Mouse (Mus musculus) limb, embryonic 11.5 days (tissue): ENCODE results near the gene Acbd3. TPM values are rescaled to one million over a fixed set of nuclear protein-coding genes. Genes with fewer than 3 reads are reported as not detected.
A peak's percentile ranks its signal among the peaks of the same experiment; 100 is the strongest.

Experiments used
- ATAC-seq: fragments of 200-750 bp; cut with Nextera tagmentation; 2 replicates; pipeline ENCODE4 v1.8.0; 2017; ENCODE audit warnings: low read depth; ENCODE audit not compliant: insufficient number of reproducible peaks, low FRiP score, low TSS enrichment
- DNase-seq: peaks from one replicate; pipeline ENCODE4 v3.0.0-alpha.2; 2015; ENCODE audit warnings: low spot score
- H3K27ac ChIP-seq: fragments of 300-500 bp; sonication (generic); replicated peaks from 2 replicates; pipeline ENCODE4 v1.5.1; 2014; ENCODE audit warnings: low read depth, mild to moderate bottlenecking, low read length
- H3K27me3 ChIP-seq: fragments of 300-500 bp; sonication (generic); 2 replicates; pipeline ENCODE4 v1.6.1; 2014; ENCODE audit warnings: mild to moderate bottlenecking, low read length, mixed read lengths; ENCODE audit not compliant: control insufficient read depth, insufficient read depth
- H3K36me3 ChIP-seq: fragments of 300-500 bp; sonication (generic); 2 replicates; pipeline ENCODE4 v1.6.1; 2014; ENCODE audit warnings: mild to moderate bottlenecking, low read length, moderate library complexity, mixed read lengths; ENCODE audit not compliant: control insufficient read depth, insufficient read depth
- H3K4me1 ChIP-seq: fragments of 300-500 bp; sonication (generic); 2 replicates; pipeline ENCODE4 v1.6.1; 2014; ENCODE audit warnings: low read length, mixed read lengths; ENCODE audit not compliant: control insufficient read depth, insufficient read depth
- H3K4me2 ChIP-seq: fragments of 300-500 bp; sonication (generic); 2 replicates; pipeline ENCODE4 v1.6.1; 2014; ENCODE audit warnings: low read depth, mild to moderate bottlenecking, moderate library complexity; ENCODE audit not compliant: severe bottlenecking
- H3K4me3 ChIP-seq: fragments of 300-500 bp; sonication (generic); 2 replicates; pipeline ENCODE4 v1.5.1; 2014; ENCODE audit warnings: low read depth, low read length
- H3K9ac ChIP-seq: fragments of 300-500 bp; sonication (generic); 2 replicates; pipeline ENCODE4 v1.6.1; 2014; ENCODE audit warnings: mild to moderate bottlenecking, low read length
- H3K9me3 ChIP-seq: fragments of 300-500 bp; sonication (generic); 2 replicates; pipeline ENCODE4 v1.6.1; 2016; ENCODE audit warnings: low read length; ENCODE audit not compliant: control insufficient read depth
- WGBS: fragments of 180-500 bp; shearing (Covaris S2); extraction: QIAGEN DNeasy Blood & Tissue Kit; methylation state at CpG from one replicate; pipeline ENCODE4 v1.1.7; 2014; 5-methylcytosine and 5-hydroxymethylcytosine counted together
- polyA plus RNA-seq: library from polyadenylated mRNA; unstranded; fragments of >200 nt; fragmentation: Nextera tagmentation; extraction: Ambion mirVana; gene quantifications from 2 replicates; pipeline ENCODE4 v1.2.1, GENCODE M21; 2014

The Acbd3 gene
- polyA plus RNA-seq, 1 experiment from 2014 or later: 22.5 TPM

- H3K36me3 ChIP-seq: no peaks in the 10 kb centered on the region
- H3K4me2 ChIP-seq: peak overlapping the region; percentile 81
- H3K4me3 ChIP-seq: peak overlapping the region; percentile 33
- H3K9me3 ChIP-seq: no peaks in the 10 kb centered on the region
- DNase-seq: peak; percentile 91
- 0 out of 2 replicates have a peak, but pooled peaks cover 3% of the 10 kb centered on the region for H3K4me1 ChIP-seq
- peak; percentile 82 for ATAC-seq
- no peak overlapping the region for H3K27ac ChIP-seq
- peak overlapping the region; percentile 70 for H3K9ac ChIP-seq
- under 1% methylated on average over 11 of the region's 11 CpGs for WGBS
- H3K27me3 ChIP-seq: no peaks in the 10 kb centered on the region; the same call in 1 of the 2 replicates
Measured at GRCm38 (mm10) chr1:180763828-180764227, 38.0 kb downstream of the Acbd3 start.

GRCm38 (mm10) chr1:180765393-180765792, 39.5 kb downstream of the Acbd3 start:
- Histone ChIP-seq H3K27ac (no peak overlapping the region), H3K4me2 (no peak overlapping the region), H3K27me3 (no peaks in the 10 kb centered on the region; the same call in 1 of the 2 replicates), H3K36me3 (no peaks in the 10 kb centered on the region), H3K4me1 (0 out of 2 replicates have a peak, but pooled peaks cover 3% of the 10 kb centered on the region), H3K9me3 (no peaks in the 10 kb centered on the region), H3K9ac (no peak overlapping the region), H3K4me3 (no peak overlapping the region)
- DNase-seq (no peak), ATAC-seq (no peak)
- WGBS: 80% methylated on average over 5 of the region's 5 CpGs

- H3K9me3 ChIP-seq: no peaks in the 10 kb centered on the region
- H3K4me2 ChIP-seq: no peak overlapping the region
- H3K9ac ChIP-seq: no peak overlapping the region
- no peaks in the 10 kb centered on the region for H3K36me3 ChIP-seq
- H3K4me3 ChIP-seq: no peak overlapping the region
- DNase-seq (no peak), ATAC-seq (no peak)
- 0 out of 2 replicates have a peak, but pooled peaks cover 3% of the 10 kb centered on the region for H3K4me1 ChIP-seq
- H3K27ac ChIP-seq: no peak overlapping the region
- WGBS: 61% methylated on average over 5 of the region's 5 CpGs
- H3K27me3 ChIP-seq: no peaks in the 10 kb centered on the region; the same call in 1 of the 2 replicates
Measured at GRCm38 (mm10) chr1:180766557-180766956, 40.7 kb downstream of the Acbd3 start.

GRCm38 (mm10) chr1:180767541-180768333, 41.9 kb downstream of the Acbd3 start:
- 21% methylated on average over 10 of the region's 10 CpGs for WGBS

GRCm38 (mm10) chr1:180768334-180769168, 42.7 kb downstream of the Acbd3 start:
- H3K27ac ChIP-seq: no peak overlapping the region
- no peaks in the 10 kb centered on the region for H3K9me3 ChIP-seq
- ATAC-seq: peak; percentile 84
- H3K4me1 ChIP-seq: 0 out of 2 replicates have a peak, but pooled peaks cover 3% of the 10 kb centered on the region
- WGBS: 4% methylated on average over 37 of the region's 37 CpGs
- peak overlapping the region; percentile 81 for H3K9ac ChIP-seq
- no peaks in the 10 kb centered on the region for H3K27me3 ChIP-seq
- H3K4me3 ChIP-seq: peak overlapping the region; percentile 28
- peak; percentile 86 for DNase-seq
- no peaks in the 10 kb centered on the region for H3K36me3 ChIP-seq
- peak overlapping the region; percentile 76 for H3K4me2 ChIP-seq

More at GRCm38 (mm10) chr1:180767541-180768333, 41.9 kb downstream of the Acbd3 start:
- Histone ChIP-seq H3K9ac (peak overlapping the region; percentile 81), H3K4me3 (peak overlapping the region; percentile 28), H3K27ac (no peak overlapping the region), H3K9me3 (no peaks in the 10 kb centered on the region), H3K4me2 (peak overlapping the region; percentile 76), H3K4me1 (0 out of 2 replicates have a peak, but pooled peaks cover 3% of the 10 kb centered on the region), H3K27me3 (no peaks in the 10 kb centered on the region; the same call in 1 of the 2 replicates), H3K36me3 (no peaks in the 10 kb centered on the region)
- ATAC-seq (no peak; the same call in 1 of the 2 replicates), DNase-seq (no peak)

- H3K9me3 ChIP-seq: no peaks in the 10 kb centered on the region
- no peak overlapping the region for H3K4me3 ChIP-seq
- no peak overlapping the region for H3K27ac ChIP-seq
- WGBS: 89% methylated on average over 5 of the region's 5 CpGs
- H3K36me3 ChIP-seq: no peaks in the 10 kb centered on the region
- H3K9ac ChIP-seq: no peak overlapping the region
- no peaks in the 10 kb centered on the region for H3K27me3 ChIP-seq
- H3K4me2 ChIP-seq: no peak overlapping the region
- ATAC-seq: no peak
- H3K4me1 ChIP-seq: 0 out of 2 replicates have a peak, but pooled peaks cover 3% of the 10 kb centered on the region
- DNase-seq: no peak
Measured at GRCm38 (mm10) chr1:180771306-180771705, 45.5 kb downstream of the Acbd3 start.

GRCm38 (mm10) chr1:180771722-180772121, 45.9 kb downstream of the Acbd3 start:
- H3K4me2 ChIP-seq: no peak overlapping the region
- no peak overlapping the region for H3K27ac ChIP-seq
- H3K27me3 ChIP-seq: no peaks in the 10 kb centered on the region
- H3K36me3 ChIP-seq: no peaks in the 10 kb centered on the region
- H3K9ac ChIP-seq: no peak overlapping the region
- H3K4me3 ChIP-seq: no peak overlapping the region
- WGBS: 52% methylated on average over 4 of the region's 4 CpGs
- ATAC-seq (no peak), DNase-seq (no peak)
- H3K4me1 ChIP-seq: 0 out of 2 replicates have a peak, but pooled peaks cover 3% of the 10 kb centered on the region
- no peaks in the 10 kb centered on the region for H3K9me3 ChIP-seq

- Histone ChIP-seq H3K9me3 (no peaks in the 10 kb centered on the region), H3K4me3 (no peak overlapping the region), H3K27me3 (no peaks in the 10 kb centered on the region), H3K4me1 (peaks cover 6% of the 10 kb centered on the region; the same call in 1 of the 2 replicates), H3K27ac (no peak overlapping the region), H3K36me3 (no peaks in the 10 kb centered on the region), H3K4me2 (no peak overlapping the region), H3K9ac (no peak overlapping the region)
- ATAC-seq (no peak), DNase-seq (no peak)
- WGBS: 91% methylated on average over 3 of the region's 3 CpGs
Measured at GRCm38 (mm10) chr1:180772291-180772690, 46.4 kb downstream of the Acbd3 start.
